Mouse (Mus musculus): ENCODE data around the gene Mbtps1. TPM values are rescaled to one million over a fixed set of nuclear protein-coding genes. Genes with fewer than 3 reads are reported as not detected.

Gene Mbtps1
- total RNA-seq, 1 experiment from 2014 or later, result 122 TPM

- DNase-seq, result peak; percentile 84
Observed at GRCm38 (mm10) chr8:119557821-119558602, 523 bp downstream of the Mbtps1 start.

- DNase-seq, result no peak
Observed at GRCm38 (mm10) chr8:119557132-119557531, 1.4 kb downstream of the Mbtps1 start.

GRCm38 (mm10) chr8:119555861-119556260, 2.7 kb downstream of the Mbtps1 start:
- DNase-seq, result no peak

GRCm38 (mm10) chr8:119552967-119553366, 5.6 kb downstream of the Mbtps1 start:
- no peak for DNase-seq

GRCm38 (mm10) chr8:119548560-119549113, 9.9 kb downstream of the Mbtps1 start:
- DNase-seq, result no peak

- DNase-seq, result no peak
Observed at GRCm38 (mm10) chr8:119547019-119547691, 11.4 kb downstream of the Mbtps1 start.

- DNase-seq, result no peak
Observed at GRCm38 (mm10) chr8:119545791-119546190, 12.7 kb downstream of the Mbtps1 start.

- DNase-seq, result no peak
Observed at GRCm38 (mm10) chr8:119545180-119545579, 13.4 kb downstream of the Mbtps1 start.

GRCm38 (mm10) chr8:119544606-119545005, 13.9 kb downstream of the Mbtps1 start:
- no peak for DNase-seq

GRCm38 (mm10) chr8:119531973-119532372, 26.6 kb downstream of the Mbtps1 start:
- no peak for DNase-seq

GRCm38 (mm10) chr8:119531397-119531796, 27.1 kb downstream of the Mbtps1 start:
- DNase-seq, result no peak

- DNase-seq, result no peak
Observed at GRCm38 (mm10) chr8:119530937-119531336, 27.6 kb downstream of the Mbtps1 start.

- no peak for DNase-seq
Observed at GRCm38 (mm10) chr8:119528762-119529161, 29.8 kb downstream of the Mbtps1 start.

- DNase-seq, result no peak
Observed at GRCm38 (mm10) chr8:119520102-119520501, 38.4 kb downstream of the Mbtps1 start.

- DNase-seq, result no peak
Observed at GRCm38 (mm10) chr8:119516674-119517073, 41.9 kb downstream of the Mbtps1 start.

GRCm38 (mm10) chr8:119515767-119516166, 42.8 kb downstream of the Mbtps1 start:
- DNase-seq, result no peak

- no peak for DNase-seq
Observed at GRCm38 (mm10) chr8:119514940-119515339, 43.6 kb downstream of the Mbtps1 start.

- DNase-seq, result no peak
Observed at GRCm38 (mm10) chr8:119513405-119513804, 45.1 kb downstream of the Mbtps1 start.

GRCm38 (mm10) chr8:119511722-119512121, 46.8 kb downstream of the Mbtps1 start:
- no peak for DNase-seq

GRCm38 (mm10) chr8:119510471-119510870, 48.1 kb downstream of the Mbtps1 start:
- no peak for DNase-seq

GRCm38 (mm10) chr8:119506106-119506505, 52.4 kb downstream of the Mbtps1 start:
- DNase-seq, result no peak

GRCm38 (mm10) chr8:119505488-119505887, 53.0 kb downstream of the Mbtps1 start:
- no peak for DNase-seq

- DNase-seq, result no peak
Observed at GRCm38 (mm10) chr8:119503191-119503767, 55.3 kb downstream of the Mbtps1 start.

Measured in adrenal gland, postnatal 25 days (tissue).